Mouse (Mus musculus): ENCODE measurements around the gene Fbxo2.

GRCm38 (mm10) chr4:148214460-148215136 is 54.2 kb downstream of the Fbxo2 start:
- TF ChIP-seq POLR2A (IDR thresholded peaks at IDR 0.05; ENCODE audit: borderline replicate concordance, insufficient read depth, low read length) (no peak), CTCF (IDR thresholded peaks at IDR 0.05; ENCODE audit: borderline replicate concordance, insufficient read depth, low read depth, low read length) (no peak)

All from cerebellum, adult 2 months (tissue).